Mouse (Mus musculus) thymus, postnatal 0 days (tissue): Measurements from ENCODE around the gene Olfr749. TPM values are rescaled to one million over a fixed set of nuclear protein-coding genes. Genes with fewer than 3 reads are reported as not detected.
"Not testable (repeated sequence)": the region's sequence is repeated elsewhere in the genome, so short reads cannot be mapped to it uniquely, and the experiment has no call there.

Source experiments
- DNase-seq: peaks from one replicate; pipeline ENCODE4 v3.0.0-alpha.2; 2015; ENCODE audit warnings: low spot score
- polyA plus RNA-seq: library from polyadenylated mRNA; unstranded; fragments of >200 nt; fragmentation: Nextera tagmentation; extraction: Ambion mirVana; gene quantifications from 2 replicates; pipeline ENCODE4 v1.2.1, GENCODE M21; 2015

The Olfr749 gene
- not detected in 2 replicates for polyA plus RNA-seq

DNA sequence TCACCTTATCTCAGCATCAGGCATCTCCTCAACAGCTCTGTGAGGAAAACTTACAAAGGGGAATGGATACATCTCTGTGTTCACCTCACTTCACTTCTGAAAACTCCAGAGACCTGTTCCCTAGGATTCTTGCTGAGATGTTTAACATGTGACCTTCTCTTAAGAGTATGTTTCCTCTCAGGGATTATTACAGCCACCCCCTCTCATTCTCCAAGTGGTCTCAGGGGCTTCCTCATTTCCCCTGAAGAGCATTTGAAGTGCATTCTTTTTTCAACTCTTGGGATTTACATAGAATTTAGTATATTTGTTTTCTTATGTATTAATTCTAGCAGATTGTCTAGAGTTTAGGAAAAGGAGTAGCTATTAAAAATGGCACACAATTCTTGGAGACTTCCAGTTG, at the start of gene Olfr749:
Gene Olfr749 (minus strand): TSS at position 101 of the 400 bp plus-strand sequence.
- no peak for DNase-seq

GRCm38 (mm10) chr14:50788157-50788556, 43.3 kb upstream of the Olfr749 start:
- no peak for DNase-seq

- DNase-seq, result peak; percentile 95
Measured at GRCm38 (mm10) chr14:50785251-50785637, 40.4 kb upstream of the Olfr749 start, which contains the start of gene Ttc5. Gene Ttc5 (minus strand): TSS chr14:50785519.

DNA sequence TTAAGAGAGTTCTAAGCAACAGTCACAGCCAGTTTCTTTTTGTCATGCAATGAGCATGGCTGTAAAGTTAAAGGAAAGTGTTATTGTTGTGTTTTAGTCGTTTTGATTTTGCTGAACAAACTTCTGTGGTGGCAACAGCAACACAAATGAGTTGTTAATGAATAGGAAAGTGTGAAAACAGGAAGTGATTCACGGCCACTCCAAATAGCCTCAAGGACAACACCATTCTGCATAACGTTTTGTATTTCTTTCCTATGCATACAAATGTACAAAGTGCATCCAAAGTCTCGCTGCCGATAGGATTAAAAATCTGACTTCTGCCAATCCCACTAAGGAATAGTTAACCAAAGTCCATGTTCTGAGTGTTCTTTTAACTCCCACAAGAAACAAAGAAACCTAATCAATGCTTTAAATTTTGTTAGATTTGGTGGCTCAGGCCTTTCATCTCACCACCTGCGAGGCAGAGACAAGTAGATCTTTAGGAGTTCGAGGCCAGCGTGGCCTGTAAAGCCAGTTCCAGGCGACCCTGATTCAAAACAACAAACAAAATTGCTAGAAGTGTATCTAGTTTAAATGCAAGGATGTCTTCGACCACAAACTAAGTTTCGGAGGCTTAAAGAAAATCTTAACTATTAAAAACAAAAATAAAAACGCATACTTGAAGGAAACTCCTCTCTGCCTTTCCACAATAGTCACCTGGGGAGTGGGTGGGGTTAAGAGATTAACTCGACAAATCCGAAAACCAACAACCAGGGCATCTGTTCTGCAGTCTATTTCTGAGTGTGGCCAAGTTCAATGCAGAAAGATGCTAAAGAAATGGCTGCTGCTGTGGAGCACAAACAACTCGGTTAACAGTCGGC, 39.7 kb upstream of the Olfr749 start:
- DNase-seq, result no peak

GRCm38 (mm10) chr14:50782166-50782565, 37.3 kb upstream of the Olfr749 start:
- DNase-seq, result no peak

DNA sequence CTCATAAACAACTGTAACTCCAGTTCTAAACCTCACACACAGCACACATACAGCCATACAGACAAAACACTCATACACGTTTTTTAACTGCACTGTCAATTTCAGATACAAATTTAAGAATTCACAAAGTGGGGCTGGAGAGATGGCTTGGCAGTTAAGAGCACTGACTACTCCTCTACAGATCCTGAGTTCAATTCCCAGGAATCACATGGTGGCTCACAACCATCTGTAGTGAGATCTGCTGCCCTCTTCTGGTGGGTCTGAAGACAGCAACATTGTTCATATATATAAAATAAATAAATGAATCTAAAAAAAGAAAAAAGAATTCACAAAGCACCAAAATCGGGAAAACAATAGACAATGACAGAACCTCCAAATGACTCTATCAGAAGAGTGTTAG, 26.4 kb upstream of the Olfr749 start:
- DNase-seq, result no peak

DNA sequence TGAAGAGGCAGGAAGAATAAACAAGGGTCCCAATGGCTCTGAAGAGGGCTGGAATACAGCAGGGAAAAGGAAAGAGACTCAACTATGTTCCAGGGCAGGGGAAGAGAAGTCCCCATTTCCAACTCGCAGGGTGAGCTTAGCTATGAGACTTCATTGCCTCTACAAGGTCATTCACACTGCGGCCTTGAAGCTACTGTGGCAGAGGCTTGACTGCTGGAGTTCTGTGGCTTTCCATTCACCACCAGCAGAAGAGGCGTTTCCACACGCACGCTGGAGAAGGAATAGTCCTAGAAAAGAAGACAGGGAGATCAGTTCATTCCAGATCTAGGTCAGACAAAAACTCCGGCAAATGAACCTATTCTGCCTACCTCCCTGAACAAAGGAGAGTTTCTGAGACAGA, 20.8 kb upstream of the Olfr749 start:
- DNase-seq, result no peak

- DNase-seq, result no peak
Measured at GRCm38 (mm10) chr14:50758416-50759085, 13.7 kb upstream of the Olfr749 start.

DNA sequence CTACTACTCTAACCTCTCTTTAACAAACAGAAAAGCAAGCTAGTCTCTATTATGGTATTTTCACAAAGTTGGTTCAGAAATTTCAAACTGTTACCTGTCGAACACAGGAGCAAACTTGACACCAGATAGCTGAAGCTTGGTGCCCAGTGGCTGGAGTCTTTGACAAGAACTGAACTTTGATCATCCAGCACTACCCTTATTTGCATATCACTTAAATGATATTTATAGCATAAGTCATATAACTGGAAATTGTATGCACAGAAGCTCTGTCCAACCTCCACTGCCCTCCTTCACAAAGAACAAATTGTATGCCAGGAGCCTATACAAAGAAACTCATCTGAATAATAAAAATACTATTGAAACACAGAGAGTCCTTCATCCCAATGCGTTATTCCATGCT, 3.3 kb downstream of the Olfr749 start:
- DNase-seq, result no peak

GRCm38 (mm10) chr14:50740334-50740733, 4.6 kb downstream of the Olfr749 start:
- no peak for DNase-seq

DNA sequence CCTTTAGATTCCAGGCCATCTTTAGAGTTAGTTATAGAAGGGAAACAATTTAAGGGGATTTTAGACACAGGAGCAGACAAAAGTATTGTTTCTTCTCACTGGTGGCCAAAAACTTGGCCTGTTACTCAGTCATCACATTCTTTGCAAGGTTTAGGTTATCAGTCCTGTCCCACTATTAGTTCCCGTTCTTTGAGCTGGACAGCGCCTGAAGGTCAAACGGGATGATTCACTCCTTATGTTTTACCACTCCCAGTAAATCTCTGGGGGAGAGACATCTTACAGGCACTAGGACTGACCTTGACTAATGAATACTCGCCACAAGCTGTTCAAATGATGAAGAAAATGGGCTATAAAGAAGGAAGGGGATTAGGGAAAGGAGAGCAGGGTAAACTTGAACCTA, 22.5 kb downstream of the Olfr749 start:
- not testable (repeated sequence) for DNase-seq

- not testable (repeated sequence) for DNase-seq
Measured at GRCm38 (mm10) chr14:50719875-50720274, 25.0 kb downstream of the Olfr749 start.

- no peak for DNase-seq
Measured at GRCm38 (mm10) chr14:50707073-50707472, 37.8 kb downstream of the Olfr749 start, which contains the start of gene Olfr748. Gene Olfr748 (plus strand): TSS chr14:50707373.

DNA sequence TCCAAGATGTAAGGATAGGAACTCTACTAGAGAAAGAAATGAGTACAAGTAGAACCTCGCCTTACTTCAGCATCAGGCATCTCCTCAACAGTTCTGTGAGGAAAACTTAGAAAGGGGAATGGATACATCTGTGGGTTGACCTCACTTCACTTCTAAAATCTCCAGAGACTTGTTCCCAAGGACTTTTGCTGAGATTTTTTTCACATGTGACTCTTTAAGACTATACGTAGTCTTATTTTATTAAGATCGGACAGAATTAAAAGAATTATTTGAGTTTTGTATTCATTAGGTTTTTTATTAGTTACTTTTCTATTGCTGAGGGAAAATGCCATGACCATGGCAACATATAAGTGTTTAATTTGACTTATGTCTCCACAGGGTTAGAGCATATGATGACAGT, 51.8 kb downstream of the Olfr749 start, which contains the start of gene Olfr747:
Gene Olfr747 (minus strand): TSS at position 101 of the 400 bp plus-strand sequence.
- no peak for DNase-seq

Other genes starting within 250 kb of the Olfr749 start
- not detected in 2 replicates for gene Olfr742, start 241.5 kb downstream of the Olfr749 start, polyA plus RNA-seq
- not detected in 2 replicates for gene Olfr743, start 223.3 kb downstream of the Olfr749 start, polyA plus RNA-seq
- not detected in 2 replicates for gene Olfr744, start 130.2 kb downstream of the Olfr749 start, polyA plus RNA-seq
- not detected in 2 replicates for gene Olfr745, start 105.7 kb downstream of the Olfr749 start, polyA plus RNA-seq
- gene Olfr746, start 98.0 kb downstream of the Olfr749 start, polyA plus RNA-seq, result not detected in 2 replicates
- not detected in 2 replicates for gene Olfr747, start 51.9 kb downstream of the Olfr749 start, polyA plus RNA-seq
- gene Olfr748, start 37.7 kb downstream of the Olfr749 start, polyA plus RNA-seq, result not detected in 2 replicates
- gene Ttc5, start 40.4 kb upstream of the Olfr749 start, polyA plus RNA-seq, result 72.4 and 80.8 TPM in 2 replicates
- not detected in 2 replicates for gene Ccnb1ip1, start 62.6 kb upstream of the Olfr749 start, polyA plus RNA-seq
- gene Parp2, start 62.7 kb upstream of the Olfr749 start, polyA plus RNA-seq, result 54.8 and 58.9 TPM in 2 replicates
- gene Tep1, start 125.5 kb upstream of the Olfr749 start, polyA plus RNA-seq, result 10.7 and 11.2 TPM in 2 replicates
- 0.18 and 0.30 TPM in 2 replicates for gene Klhl33, start 152.4 kb upstream of the Olfr749 start, polyA plus RNA-seq
- gene Osgep, start 179.8 kb upstream of the Olfr749 start, polyA plus RNA-seq, result 111 and 123 TPM in 2 replicates
- 165 and 184 TPM in 2 replicates for gene Apex1, start 179.9 kb upstream of the Olfr749 start, polyA plus RNA-seq
- gene Pip4p1, start 185.8 kb upstream of the Olfr749 start, polyA plus RNA-seq, result 42.3 and 45.5 TPM in 2 replicates
- 54.2 and 60.6 TPM in 2 replicates for gene Pnp, start 186.0 kb upstream of the Olfr749 start, polyA plus RNA-seq
- gene Gm49342, start 199.4 kb upstream of the Olfr749 start, polyA plus RNA-seq, result not detected in 2 replicates
- gene Pnp2, start 210.9 kb upstream of the Olfr749 start, polyA plus RNA-seq, result 0.69 and 1.1 TPM in 2 replicates